Comparison of ENCODE assay signal across 31 mouse cellular contexts in genomic region chr4:32961394-32961793, GRCm38 (mm10).
"Had no signal": no experiment of that assay in that cellular context is flagged by ENCODE, and none has a peak within 500 bp of the region (broad histone marks: within the 10 kb centered on the region; RNA-seq: fewer than 3 reads in every experiment).

No protein-coding gene starts in this region.

- ATAC-seq: liver, embryonic 12.5 days; liver, postnatal 0 days; lung, postnatal 0 days; midbrain, embryonic 13.5 days; midbrain, embryonic 15.5 days; midbrain, embryonic 16.5 days had no signal

- H3K27ac ChIP-seq: limb, embryonic 10.5 days; limb, embryonic 12.5 days; limb, embryonic 13.5 days; limb, embryonic 15.5 days; liver, embryonic 12.5 days; liver, embryonic 13.5 days; liver, embryonic 14.5 days; liver, embryonic 15.5 days; lung, embryonic 15.5 days; macrophage; midbrain, embryonic 10.5 days; midbrain, embryonic 12.5 days; midbrain, embryonic 13.5 days; midbrain, embryonic 15.5 days had no signal

- H3K36me3 ChIP-seq: limb, embryonic 10.5 days; limb, embryonic 12.5 days; limb, embryonic 13.5 days; limb, embryonic 15.5 days; liver, embryonic 12.5 days; liver, embryonic 13.5 days; liver, embryonic 15.5 days; lung, embryonic 15.5 days; midbrain, embryonic 10.5 days; midbrain, embryonic 12.5 days; midbrain, embryonic 13.5 days; midbrain, embryonic 15.5 days had no signal

- DNase-seq: left cerebral cortex, postnatal 4 days; liver; liver, embryonic 13.5 days; liver, postnatal 0 days; lung, adult 18-20 months; lung, adult 2 months; lung, embryonic 14.5 days; lung, postnatal 10 days; lung, postnatal 14 days; lung, postnatal 36 days; lung, postnatal 4 days; midbrain, embryonic 14.5 days had no signal

- H3K4me3 ChIP-seq: limb, embryonic 10.5 days; limb, embryonic 12.5 days; limb, embryonic 13.5 days; limb, embryonic 15.5 days; liver, embryonic 12.5 days; liver, embryonic 13.5 days; liver, embryonic 15.5 days; lung, embryonic 15.5 days; megakaryocyte, embryonic 14.5 days; midbrain, embryonic 10.5 days; midbrain, embryonic 12.5 days; midbrain, embryonic 13.5 days; midbrain, embryonic 15.5 days; myocyte had no signal

- H3K4me2 ChIP-seq: limb, embryonic 12.5 days; limb, embryonic 13.5 days; limb, embryonic 15.5 days; liver, embryonic 11.5 days; liver, embryonic 12.5 days; liver, embryonic 13.5 days; liver, embryonic 15.5 days; lung, embryonic 14.5 days; lung, embryonic 15.5 days; midbrain, embryonic 11.5 days; midbrain, embryonic 12.5 days; midbrain, embryonic 13.5 days; midbrain, embryonic 15.5 days had no signal

- H3K9me3 ChIP-seq: limb, embryonic 10.5 days; limb, embryonic 12.5 days; limb, embryonic 13.5 days; limb, embryonic 15.5 days; liver, embryonic 12.5 days; liver, embryonic 13.5 days; liver, embryonic 15.5 days; lung, embryonic 15.5 days; midbrain, embryonic 10.5 days; midbrain, embryonic 12.5 days; midbrain, embryonic 13.5 days; midbrain, embryonic 15.5 days had no signal

- H3K27me3 ChIP-seq: limb, embryonic 12.5 days; limb, embryonic 13.5 days; limb, embryonic 15.5 days; lung, embryonic 15.5 days; midbrain, embryonic 12.5 days; midbrain, embryonic 13.5 days; midbrain, embryonic 15.5 days had no signal

- H3K9ac ChIP-seq: limb, embryonic 12.5 days; limb, embryonic 13.5 days; limb, embryonic 15.5 days; liver, embryonic 12.5 days; liver, embryonic 13.5 days; liver, embryonic 14.5 days; liver, embryonic 15.5 days; liver, postnatal 0 days; lung, embryonic 14.5 days; lung, embryonic 15.5 days; midbrain, embryonic 12.5 days; midbrain, embryonic 13.5 days; midbrain, embryonic 15.5 days had no signal

- H3K4me1 ChIP-seq: limb, embryonic 10.5 days; limb, embryonic 12.5 days; limb, embryonic 13.5 days; limb, embryonic 15.5 days; lung, embryonic 15.5 days; megakaryocyte, embryonic 14.5 days; midbrain, embryonic 10.5 days; midbrain, embryonic 12.5 days; midbrain, embryonic 13.5 days; midbrain, embryonic 15.5 days had no signal
